Mouse (Mus musculus) hindbrain, embryonic 11.5 days (tissue): ENCODE measurements around the gene Prss53. TPM values are rescaled to one million over a fixed set of nuclear protein-coding genes. Genes with fewer than 3 reads are reported as not detected.
A peak's percentile ranks its signal among the peaks of the same experiment; 100 is the strongest.

Experiments used
- ATAC-seq: fragments of 200-750 bp; cut with Nextera tagmentation; 2 replicates; pipeline ENCODE4 v1.8.0; 2017; ENCODE audit warnings: mild to moderate bottlenecking, moderate TSS enrichment, moderate library complexity; ENCODE audit not compliant: low FRiP score
- DNase-seq: peaks from one replicate; pipeline ENCODE4 v3.0.0-alpha.2; 2015; ENCODE audit warnings: low spot score
- H3K27ac ChIP-seq: fragments of 300-500 bp; sonication (generic); 2 replicates; pipeline ENCODE4 v1.5.1; 2014; ENCODE audit warnings: mild to moderate bottlenecking, low read depth, low read length
- H3K27me3 ChIP-seq: fragments of 300-500 bp; sonication (generic); 2 replicates; pipeline ENCODE4 v1.6.1; 2014; ENCODE audit warnings: mild to moderate bottlenecking, low read length, moderate library complexity, mixed read lengths; ENCODE audit not compliant: control insufficient read depth, insufficient read depth
- H3K36me3 ChIP-seq: fragments of 300-500 bp; sonication (generic); 2 replicates; pipeline ENCODE4 v1.6.1; 2014; ENCODE audit warnings: mild to moderate bottlenecking, low read length, moderate library complexity, mixed read lengths; ENCODE audit not compliant: control insufficient read depth, insufficient read depth
- H3K4me1 ChIP-seq: fragments of 300-500 bp; sonication (generic); replicated peaks from 2 replicates; pipeline ENCODE4 v1.6.1; 2014; ENCODE audit warnings: low read length, mixed read lengths; ENCODE audit not compliant: control insufficient read depth, insufficient read depth
- H3K4me2 ChIP-seq: fragments of 300-500 bp; sonication (generic); replicated peaks from 2 replicates; pipeline ENCODE4 v1.6.1; 2014; ENCODE audit warnings: mild to moderate bottlenecking, low read depth, low read length
- H3K4me3 ChIP-seq: fragments of 300-500 bp; sonication (generic); 2 replicates; pipeline ENCODE4 v1.5.1; 2014; ENCODE audit warnings: low read depth, low read length
- H3K9ac ChIP-seq: fragments of 300-500 bp; sonication (generic); 2 replicates; pipeline ENCODE4 v1.6.1; 2014; ENCODE audit warnings: low read depth, low read length
- H3K9me3 ChIP-seq: fragments of 300-500 bp; sonication (generic); 2 replicates; pipeline ENCODE4 v1.6.1; 2016; ENCODE audit warnings: low read length; ENCODE audit not compliant: control insufficient read depth
- WGBS: fragments of 180-500 bp; shearing (Covaris S2); extraction: QIAGEN DNeasy Blood & Tissue Kit; methylation state at CpG from one replicate; pipeline ENCODE4 v1.1.7; 2014; 5-methylcytosine and 5-hydroxymethylcytosine counted together
- polyA plus RNA-seq: library from polyadenylated mRNA; unstranded; fragments of >200 nt; fragmentation: Nextera tagmentation; extraction: Ambion mirVana; gene quantifications from 2 replicates; pipeline ENCODE4 v1.2.1, GENCODE M21; 2014

Prss53 gene
- polyA plus RNA-seq, 1 experiment from 2014 or later = 0.59 TPM

DNA sequence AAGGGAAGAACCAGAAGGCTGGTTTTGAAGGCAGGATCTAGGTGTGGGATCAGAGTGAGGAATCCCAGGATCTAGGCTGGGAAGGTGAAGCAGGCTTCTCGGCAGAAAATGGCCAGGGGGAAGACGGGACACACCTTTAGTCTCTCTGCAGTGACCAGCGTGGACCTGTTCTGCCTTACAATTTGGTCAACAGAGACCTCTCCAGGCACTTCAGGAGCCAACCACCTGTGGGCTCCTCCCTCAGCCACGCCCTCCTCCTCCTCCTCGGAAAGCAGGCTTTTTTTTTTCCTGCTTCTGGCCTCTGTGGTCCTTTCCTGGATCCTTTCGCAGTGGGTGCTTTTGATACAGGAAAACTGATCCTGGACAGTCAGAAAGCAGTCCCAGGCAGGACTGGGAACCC, 39.2 kb upstream of the Prss53 start, which contains the start of gene Prss8:
TSS of gene Prss8 (minus strand) at position 182 of the 400 bp plus-strand sequence.
- Histone ChIP-seq H3K9me3 (no peaks in the 10 kb centered on the region), H3K36me3 (no peaks in the 10 kb centered on the region), H3K27ac (no peak within 1 kb of the TSS), H3K4me1 (no peaks in the 10 kb centered on the region; the same call in 1 of the 2 replicates), H3K4me2 (no peak within 1 kb of the TSS), H3K4me3 (peak within 1 kb of the TSS; percentile 14; the same call in 1 of the 2 replicates), H3K27me3 (peaks cover 12% of the 10 kb centered on the region), H3K9ac (no peak within 1 kb of the TSS)
- DNase-seq (no peak), ATAC-seq (no peak)
- WGBS = 8% methylated on average over 6 of the region's 6 CpGs

DNA sequence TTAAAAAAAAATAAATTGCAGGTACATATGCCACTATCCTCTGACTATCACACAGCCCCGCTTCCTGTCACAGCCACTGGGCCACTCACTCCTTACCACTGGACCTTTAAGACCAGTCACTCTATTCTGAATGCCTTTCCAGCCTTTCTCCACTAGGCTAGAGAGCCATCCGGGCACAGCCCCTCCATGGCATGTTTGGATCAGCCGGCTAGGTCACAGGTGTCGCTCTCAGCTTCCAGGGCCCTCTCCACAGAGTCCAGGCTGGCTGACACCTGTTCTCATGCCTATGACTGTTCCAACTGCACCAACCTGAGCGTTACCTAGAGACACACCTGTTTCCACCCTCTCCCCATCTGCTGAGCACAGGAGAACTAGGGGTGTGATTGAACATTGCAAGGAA, 37.8 kb upstream of the Prss53 start:
- Histone ChIP-seq H3K27ac (no peak overlapping the region), H3K9me3 (no peaks in the 10 kb centered on the region), H3K4me3 (no peak overlapping the region), H3K4me2 (no peak overlapping the region), H3K9ac (no peak overlapping the region), H3K27me3 (peaks cover 12% of the 10 kb centered on the region), H3K4me1 (no peaks in the 10 kb centered on the region; the same call in 1 of the 2 replicates), H3K36me3 (no peaks in the 10 kb centered on the region)
- 52% methylated on average over 5 of the region's 5 CpGs for WGBS
- DNase-seq (no peak), ATAC-seq (no peak)

DNA sequence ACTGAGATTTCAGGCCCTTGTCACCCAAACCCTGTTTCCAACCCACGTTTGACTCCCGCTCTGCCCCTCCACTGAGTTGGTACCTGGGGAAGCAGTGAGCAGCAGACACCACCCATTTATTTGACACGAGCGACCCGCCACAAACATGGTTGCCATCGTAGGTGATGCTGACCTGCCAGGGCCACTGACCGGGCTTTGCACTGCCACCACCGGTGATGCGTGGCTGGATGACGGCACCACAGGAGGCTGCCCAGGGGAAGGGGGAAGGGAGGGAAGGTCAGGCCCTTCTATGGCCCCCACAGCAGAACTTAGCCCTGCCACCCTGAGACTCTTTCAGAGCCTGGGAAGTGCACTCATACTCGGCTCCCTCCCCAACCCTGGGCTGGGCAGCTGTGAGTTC, 37.0 kb upstream of the Prss53 start:
- DNase-seq (no peak), ATAC-seq (no peak)
- no peak overlapping the region for H3K4me3 ChIP-seq
- 80% methylated on average over 11 of the region's 11 CpGs for WGBS
- no peak overlapping the region for H3K27ac ChIP-seq
- no peaks in the 10 kb centered on the region; the same call in 1 of the 2 replicates for H3K4me1 ChIP-seq
- peaks cover 12% of the 10 kb centered on the region for H3K27me3 ChIP-seq
- H3K4me2 ChIP-seq = no peak overlapping the region
- H3K9me3 ChIP-seq = no peaks in the 10 kb centered on the region
- H3K9ac ChIP-seq = no peak overlapping the region
- H3K36me3 ChIP-seq = no peaks in the 10 kb centered on the region

DNA sequence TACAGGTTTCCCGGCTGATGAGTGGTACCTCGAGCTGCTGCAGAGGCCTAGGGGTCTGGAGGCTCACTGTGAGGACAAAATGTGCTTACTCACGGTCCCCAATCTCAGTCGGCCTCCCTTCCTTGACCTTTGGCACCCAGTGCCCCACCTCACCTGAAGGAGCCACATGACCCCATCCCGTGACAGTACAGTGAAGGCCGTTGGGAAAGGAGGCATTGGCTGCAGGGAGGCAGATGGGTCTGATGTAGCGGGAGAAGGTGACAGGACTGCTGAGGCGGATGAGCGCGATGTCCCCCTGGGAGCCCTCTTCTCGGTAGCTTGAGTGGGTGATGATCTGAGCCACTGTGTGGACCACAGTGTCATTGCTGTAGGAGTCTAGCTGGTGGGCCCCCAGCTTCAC, 36.1 kb upstream of the Prss53 start:
- H3K27ac ChIP-seq = no peak overlapping the region
- H3K27me3 ChIP-seq = peaks cover 12% of the 10 kb centered on the region
- H3K36me3 ChIP-seq = no peaks in the 10 kb centered on the region
- DNase-seq (no peak), ATAC-seq (no peak)
- H3K4me3 ChIP-seq = no peak overlapping the region
- no peak overlapping the region for H3K4me2 ChIP-seq
- WGBS = 89% methylated on average over 11 of the region's 11 CpGs
- H3K4me1 ChIP-seq = no peaks in the 10 kb centered on the region; the same call in 1 of the 2 replicates
- no peaks in the 10 kb centered on the region for H3K9me3 ChIP-seq
- H3K9ac ChIP-seq = no peak overlapping the region

DNA sequence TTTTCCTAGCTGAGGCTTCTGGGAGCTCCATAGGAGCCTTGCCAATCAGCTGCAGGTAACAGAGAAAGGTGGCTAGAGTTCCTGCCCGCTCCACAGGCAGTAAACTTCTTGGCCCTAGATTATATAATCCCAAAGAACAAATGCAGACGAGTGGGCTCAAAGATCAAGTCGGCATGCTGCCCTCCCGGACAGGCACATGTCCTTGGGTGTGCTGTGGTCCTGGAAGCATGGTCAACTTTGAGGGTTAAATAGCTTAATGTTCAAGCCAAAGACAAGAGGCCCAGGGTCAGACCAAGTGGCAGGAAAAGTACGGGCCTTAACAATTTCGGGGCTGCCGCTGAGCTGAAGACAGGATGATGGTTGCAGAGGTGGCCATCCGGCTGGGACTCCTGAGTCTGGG, 35.3 kb upstream of the Prss53 start:
- H3K36me3 ChIP-seq = no peaks in the 10 kb centered on the region
- no peak for DNase-seq
- no peak overlapping the region for H3K4me3 ChIP-seq
- H3K4me1 ChIP-seq = no peaks in the 10 kb centered on the region; the same call in 1 of the 2 replicates
- WGBS = 94% methylated on average over 8 of the region's 8 CpGs
- no peaks in the 10 kb centered on the region for H3K9me3 ChIP-seq
- no peak for ATAC-seq
- peaks cover 12% of the 10 kb centered on the region for H3K27me3 ChIP-seq
- no peak overlapping the region for H3K4me2 ChIP-seq
- no peak overlapping the region for H3K27ac ChIP-seq
- no peak overlapping the region for H3K9ac ChIP-seq

DNA sequence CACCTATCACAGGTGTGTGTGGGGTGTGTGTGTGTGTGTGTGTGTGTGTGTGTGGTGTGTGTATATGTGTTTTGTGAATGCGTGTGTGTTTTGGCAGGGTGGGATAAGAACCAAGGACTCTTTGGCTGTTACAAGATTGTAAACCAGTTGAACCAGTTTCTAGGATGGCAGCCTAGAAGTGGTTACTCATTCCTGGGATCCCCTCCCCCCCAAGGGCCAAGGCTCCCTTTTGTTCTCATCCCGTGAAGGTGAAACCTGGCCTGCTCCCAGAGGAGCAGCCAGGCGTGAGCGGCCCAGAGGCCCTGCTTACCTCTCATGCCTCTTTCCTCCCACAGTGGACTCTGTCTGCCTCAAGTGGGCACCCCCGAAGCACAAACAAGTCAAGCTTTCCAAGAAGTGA, 34.5 kb upstream of the Prss53 start:
- no peak overlapping the region for H3K9ac ChIP-seq

DNA sequence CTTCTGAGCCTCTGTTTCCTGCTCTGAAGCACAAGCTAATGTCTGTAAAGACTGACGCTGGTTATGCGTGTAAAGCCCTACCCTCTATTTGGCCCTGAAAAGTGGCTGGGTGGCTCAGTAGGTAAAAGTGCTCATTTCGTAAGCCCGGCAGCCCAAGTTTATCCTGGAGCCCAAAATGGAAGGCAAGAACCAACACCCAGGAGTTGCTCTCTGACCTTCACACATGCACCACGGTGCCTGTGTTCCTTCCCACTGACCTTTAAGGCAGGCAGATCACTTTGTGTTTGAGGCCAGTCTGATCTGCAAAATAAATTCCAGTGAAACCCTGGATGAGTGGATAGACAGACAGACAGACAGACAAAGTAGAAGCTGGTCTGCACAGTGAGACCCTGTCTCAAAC, 32.9 kb upstream of the Prss53 start:
- 91% methylated on average over 5 of the region's 5 CpGs for WGBS
- DNase-seq = no peak

More for the DNA sequence above, 34.5 kb upstream of the Prss53 start:
- no peak for ATAC-seq
- H3K27me3 ChIP-seq = peaks cover 11% of the 10 kb centered on the region
- H3K4me2 ChIP-seq = no peak overlapping the region
- H3K36me3 ChIP-seq = no peaks in the 10 kb centered on the region
- H3K4me1 ChIP-seq = no peaks in the 10 kb centered on the region; the same call in 1 of the 2 replicates
- no peak overlapping the region for H3K4me3 ChIP-seq
- WGBS = 75% methylated on average over 5 of the region's 5 CpGs
- no peaks in the 10 kb centered on the region for H3K9me3 ChIP-seq
- no peak for DNase-seq
- H3K27ac ChIP-seq = no peak overlapping the region

DNA sequence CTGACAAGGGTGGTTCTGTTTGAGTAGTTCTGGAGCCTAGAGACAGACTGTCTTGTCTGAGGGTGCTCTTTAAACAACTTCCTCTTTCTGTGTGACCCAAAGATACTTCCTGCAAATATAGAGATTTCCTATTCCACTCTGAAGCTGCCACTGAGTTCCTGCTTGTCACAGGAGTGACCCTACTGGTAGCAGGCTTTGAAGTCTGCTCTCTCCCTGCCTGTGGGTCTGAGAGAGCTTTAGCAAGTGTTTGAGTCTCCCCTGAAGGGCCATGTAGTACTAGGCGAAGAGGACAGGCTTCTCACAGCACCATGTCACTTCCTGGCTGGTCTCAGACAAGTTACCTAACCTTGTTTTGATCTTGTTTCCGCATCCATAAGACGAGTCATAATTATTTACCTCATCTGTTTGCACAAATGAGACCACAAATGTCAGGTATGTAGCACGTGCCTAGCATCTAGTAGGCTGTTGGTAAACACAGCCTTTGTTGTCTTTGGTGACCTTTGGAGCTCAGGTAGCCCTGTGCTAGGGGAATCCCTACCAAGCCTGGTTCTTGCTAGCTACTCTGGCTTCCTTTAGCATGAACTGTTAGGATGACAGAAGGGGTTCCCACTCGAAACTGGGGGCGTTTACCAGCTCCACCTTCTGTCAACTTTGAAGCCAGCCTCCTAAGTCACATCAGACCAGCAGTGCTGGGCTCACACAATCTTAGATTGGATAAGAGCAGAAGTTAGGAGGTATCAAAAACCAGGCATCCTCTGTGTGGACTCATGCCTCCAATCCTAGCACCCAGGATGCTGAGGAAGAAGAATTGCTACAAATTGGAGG, 31.9 kb upstream of the Prss53 start:
- Histone ChIP-seq H3K27ac (no peak overlapping the region), H3K4me1 (no peaks in the 10 kb centered on the region), H3K4me3 (no peak overlapping the region), H3K4me2 (no peak overlapping the region), H3K27me3 (no peaks in the 10 kb centered on the region), H3K36me3 (no peaks in the 10 kb centered on the region), H3K9me3 (no peaks in the 10 kb centered on the region), H3K9ac (no peak overlapping the region)
- DNase-seq (no peak), ATAC-seq (no peak)
- 86% methylated on average over 6 of the region's 6 CpGs for WGBS

More for the DNA sequence above, 32.9 kb upstream of the Prss53 start:
- no peak overlapping the region for H3K4me3 ChIP-seq
- H3K9me3 ChIP-seq = no peaks in the 10 kb centered on the region
- ATAC-seq = no peak
- H3K4me1 ChIP-seq = no peaks in the 10 kb centered on the region
- no peak overlapping the region for H3K4me2 ChIP-seq
- peaks cover 3% of the 10 kb centered on the region for H3K27me3 ChIP-seq
- H3K27ac ChIP-seq = no peak overlapping the region
- no peaks in the 10 kb centered on the region for H3K36me3 ChIP-seq
- no peak overlapping the region for H3K9ac ChIP-seq

DNA sequence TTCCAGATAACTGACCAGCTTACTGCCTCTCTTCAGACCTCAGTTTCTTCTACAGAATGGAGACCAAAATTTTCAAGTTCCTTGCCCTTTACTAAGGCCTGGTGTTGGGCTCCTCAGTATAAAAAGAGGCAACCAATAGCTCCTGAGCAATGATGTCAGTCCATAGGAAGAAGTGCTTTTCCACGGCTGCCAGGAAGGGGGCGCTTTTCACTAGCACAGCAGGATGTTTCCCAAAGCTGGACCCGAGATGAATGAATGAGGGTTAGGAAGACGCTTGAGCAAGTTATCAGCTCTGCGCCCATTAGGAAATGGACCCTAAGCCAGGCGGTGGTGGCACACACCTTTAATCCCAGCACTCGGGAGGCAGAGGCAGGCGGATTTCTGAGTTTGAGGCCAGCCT, 30.7 kb upstream of the Prss53 start:
- no peak overlapping the region for H3K4me3 ChIP-seq
- no peak overlapping the region for H3K4me2 ChIP-seq
- H3K27ac ChIP-seq = no peak overlapping the region
- ATAC-seq = no peak
- H3K36me3 ChIP-seq = no peaks in the 10 kb centered on the region
- no peaks in the 10 kb centered on the region for H3K9me3 ChIP-seq
- DNase-seq = peak; percentile 27
- no peak overlapping the region for H3K9ac ChIP-seq
- H3K4me1 ChIP-seq = no peaks in the 10 kb centered on the region
- H3K27me3 ChIP-seq = no peaks in the 10 kb centered on the region
- WGBS = 58% methylated on average over 7 of the region's 8 CpGs
